Mouse (Mus musculus) c-Kit-negative CD71-positive TER-119-positive erythroid progenitor cells, embryonic 14.5 days (primary cell): Measurements from ENCODE around the gene Map3k12.

Experiments
- DNase-seq: peaks from one replicate; pipeline ENCODE4 v3.0.0-alpha.2; 2013; ENCODE audit warnings: low read depth, low spot score

Map3k12 gene

GRCm38 (mm10) chr15:102516728-102517404, at the start of gene Map3k12:
Gene Map3k12, minus strand, starts transcription at chr15:102517064.
- peak; percentile 49 for DNase-seq

- DNase-seq = no peak
These were observed 46.8 kb upstream of the Map3k12 start for GRCm38 (mm10) chr15:102563681-102564080.

DNA sequence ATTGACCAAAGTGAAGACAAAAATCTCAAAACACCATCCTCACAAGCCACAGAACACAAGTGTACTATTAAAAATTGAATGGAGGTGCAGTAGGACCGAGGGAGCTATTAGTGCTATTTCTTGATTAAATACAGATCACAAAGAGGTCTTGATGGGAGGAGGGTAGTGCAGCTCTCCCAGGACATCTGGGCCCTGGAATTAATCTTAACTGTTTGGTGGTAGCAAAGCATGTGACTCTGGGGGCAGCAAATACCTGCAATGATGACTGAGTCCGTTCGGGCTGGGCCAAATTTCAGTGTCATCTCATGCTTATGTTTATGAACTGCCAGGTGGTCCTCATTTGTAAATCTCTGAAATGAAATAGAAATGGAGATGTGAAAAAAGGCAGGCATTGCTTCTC, 46.2 kb upstream of the Map3k12 start:
- DNase-seq = no peak

GRCm38 (mm10) chr15:102562491-102562890, 45.6 kb upstream of the Map3k12 start:
- no peak for DNase-seq

GRCm38 (mm10) chr15:102557580-102557979, 40.7 kb upstream of the Map3k12 start:
- no peak for DNase-seq

- no peak for DNase-seq
These were observed 38.7 kb upstream of the Map3k12 start for GRCm38 (mm10) chr15:102555581-102555980.

DNA sequence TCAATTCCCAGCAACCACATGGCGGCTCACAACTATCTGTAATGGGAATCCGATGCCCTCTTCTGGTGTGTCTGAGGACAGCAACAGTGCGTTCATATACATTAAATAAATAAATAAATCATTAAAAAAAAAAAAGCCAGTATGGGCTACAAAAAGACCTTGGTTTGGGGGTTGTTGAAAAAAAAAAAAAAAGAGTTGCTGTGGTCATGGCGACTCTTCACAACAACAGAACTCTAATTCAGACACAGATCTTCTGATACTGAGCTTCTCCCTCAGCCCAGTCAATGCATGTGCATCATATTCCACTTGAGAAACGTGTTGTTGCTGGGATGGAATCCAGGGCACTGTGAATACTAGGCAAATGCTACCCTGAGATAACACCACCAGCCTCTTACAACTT, 35.7 kb upstream of the Map3k12 start:
- no peak for DNase-seq

GRCm38 (mm10) chr15:102547478-102547877, 30.6 kb upstream of the Map3k12 start:
- DNase-seq = no peak

DNA sequence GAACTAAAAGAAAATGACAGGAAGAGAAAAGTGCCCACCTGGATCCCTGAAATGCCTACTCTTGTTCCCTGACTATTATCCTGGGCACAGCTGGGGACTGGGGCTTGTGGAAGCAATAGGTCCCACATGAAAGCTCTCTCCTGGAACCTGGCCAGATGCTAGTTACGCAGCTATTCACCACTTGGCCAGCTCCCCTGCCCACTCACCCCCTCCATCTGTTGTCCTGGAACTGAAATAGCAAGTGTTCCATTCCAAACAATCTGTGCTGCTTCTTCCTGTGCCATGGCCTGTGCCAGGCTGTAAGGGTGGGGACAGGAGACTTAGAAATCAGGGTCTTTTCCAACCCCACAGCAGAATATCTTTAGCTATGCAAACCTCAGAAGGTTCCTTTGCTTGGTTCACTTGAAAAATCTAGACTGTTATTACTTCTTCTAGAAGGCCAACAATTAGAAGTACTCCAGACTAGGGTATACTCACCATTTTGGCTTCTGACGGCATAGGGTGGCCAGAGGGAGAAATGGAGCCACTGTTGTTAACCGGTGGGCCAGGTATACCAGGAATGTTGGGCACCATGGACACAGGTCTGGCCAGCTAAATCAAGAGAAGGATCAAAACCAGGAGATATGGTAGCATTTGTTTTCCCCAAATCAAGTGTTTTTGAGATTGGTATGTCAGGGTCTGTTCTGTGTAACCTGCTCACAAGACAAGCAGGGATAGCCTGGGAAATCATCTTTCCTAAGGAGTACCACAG, 30.0 kb upstream of the Map3k12 start:
- DNase-seq = no peak

DNA sequence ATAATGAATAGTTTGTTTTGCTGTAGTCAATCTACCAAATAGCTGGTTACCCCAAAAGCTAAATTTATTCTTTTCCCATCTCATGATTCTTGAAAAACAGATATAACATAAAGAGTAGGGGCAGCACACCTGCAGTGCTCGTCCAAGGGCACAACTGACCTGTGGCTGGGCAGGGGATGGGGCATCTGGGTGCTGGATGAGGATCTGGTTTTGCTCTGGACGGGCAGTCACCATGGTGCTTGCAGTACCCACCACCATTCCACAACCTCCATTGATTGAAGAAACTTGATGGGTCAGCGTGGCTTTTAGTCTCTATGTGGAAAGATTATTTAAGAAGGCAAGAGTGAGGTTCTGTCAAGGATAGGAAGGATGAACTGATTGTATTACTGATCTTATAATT, 29.4 kb upstream of the Map3k12 start:
- no peak for DNase-seq

DNA sequence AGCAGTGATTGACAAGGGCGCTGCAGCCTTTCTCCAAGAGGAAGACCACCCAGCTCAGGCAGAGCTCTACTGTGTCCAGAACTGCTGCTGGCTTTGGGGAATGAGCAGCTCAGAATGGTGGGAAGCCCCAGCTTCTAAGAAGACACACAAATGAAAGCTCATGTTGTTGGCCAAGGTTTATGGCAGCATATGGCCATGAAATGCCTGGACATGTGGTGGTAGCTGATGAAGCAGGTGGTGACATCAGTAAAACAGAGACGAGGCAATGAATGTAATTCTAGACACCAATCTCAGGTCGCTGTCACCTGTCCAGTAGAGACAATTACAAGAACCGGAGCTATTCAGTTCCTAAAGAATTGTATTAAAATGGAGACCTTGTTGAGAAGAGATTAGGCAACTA, 27.9 kb upstream of the Map3k12 start:
- DNase-seq = no peak

DNA sequence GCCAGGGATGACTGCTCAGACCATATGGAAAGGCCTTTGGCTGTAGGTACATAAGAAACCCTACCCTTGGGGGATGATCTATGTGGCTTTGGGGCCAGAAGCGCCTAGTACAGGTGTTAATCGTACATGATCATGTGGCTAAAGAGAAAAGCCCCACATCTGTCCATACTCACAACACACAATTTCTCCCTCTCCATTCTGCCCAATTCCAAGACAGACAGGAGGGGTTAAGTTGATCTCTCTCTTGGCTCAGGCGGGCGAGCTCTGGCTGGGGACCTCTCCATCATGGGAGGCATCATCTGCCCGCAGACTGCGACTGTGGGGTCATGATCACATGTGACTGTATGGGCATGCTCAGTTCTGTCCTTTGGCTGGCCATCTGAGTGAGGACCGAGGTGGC, 17.1 kb upstream of the Map3k12 start:
- no peak for DNase-seq

- no peak for DNase-seq
These were observed 15.4 kb upstream of the Map3k12 start for GRCm38 (mm10) chr15:102532106-102532900.

DNA sequence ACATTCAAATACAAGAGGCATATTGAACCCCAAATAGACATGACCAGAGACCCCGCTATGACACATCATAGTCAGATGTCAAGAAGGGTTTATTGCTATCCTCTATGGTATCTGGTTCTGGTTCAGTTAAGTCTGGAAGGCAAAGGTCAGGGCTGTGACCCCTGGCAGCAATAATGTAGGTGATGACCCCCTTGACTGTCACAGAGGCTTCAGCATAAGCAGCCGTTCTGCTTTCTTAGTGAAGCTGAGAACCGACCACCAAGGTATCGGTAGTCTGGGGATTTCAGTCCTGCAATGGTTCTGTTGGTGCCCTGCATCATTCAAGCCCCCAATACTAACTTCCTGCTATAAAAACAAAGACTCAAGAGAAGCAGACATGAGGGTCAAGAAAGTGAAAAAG, 14.7 kb upstream of the Map3k12 start:
- DNase-seq = no peak

DNA sequence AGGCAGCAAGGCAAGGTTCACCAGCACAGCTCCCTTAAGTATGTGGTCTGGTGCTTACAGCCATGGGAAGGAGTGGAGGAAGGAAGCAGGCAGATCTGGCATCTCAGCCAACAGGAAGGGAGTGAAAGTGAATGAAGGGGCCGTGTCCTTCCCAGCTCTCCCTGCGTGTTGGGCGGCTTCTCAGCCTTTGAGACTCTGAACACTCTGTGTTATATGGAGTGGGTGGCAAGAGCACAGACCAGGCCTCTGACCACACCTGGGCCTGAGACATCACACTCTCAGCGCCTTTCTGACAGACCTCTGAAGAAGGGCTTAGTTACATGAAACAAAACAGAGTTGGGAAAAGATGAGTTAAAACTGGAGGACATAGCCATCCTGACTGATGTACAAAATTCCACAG, 13.7 kb upstream of the Map3k12 start:
- no peak for DNase-seq

DNA sequence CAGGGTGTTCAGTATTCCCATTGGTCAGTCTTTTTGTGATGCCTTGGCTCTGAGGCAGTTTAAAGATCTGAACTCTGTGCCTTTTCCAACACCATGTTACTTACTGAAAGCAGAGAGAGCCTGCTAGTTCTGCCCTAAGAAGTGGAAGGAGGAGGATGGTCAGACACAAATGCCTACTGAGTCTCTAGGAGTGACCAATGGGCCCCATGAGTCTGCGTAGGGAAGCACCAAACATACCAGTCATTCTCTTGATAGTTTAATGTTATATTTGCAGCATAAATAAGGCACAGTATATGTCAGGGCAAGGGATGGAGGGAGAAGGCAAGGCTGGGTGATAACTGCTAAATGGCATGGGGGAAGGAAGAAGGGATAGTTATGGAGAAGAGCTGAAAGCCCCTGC, 11.5 kb upstream of the Map3k12 start:
- DNase-seq = no peak

DNA sequence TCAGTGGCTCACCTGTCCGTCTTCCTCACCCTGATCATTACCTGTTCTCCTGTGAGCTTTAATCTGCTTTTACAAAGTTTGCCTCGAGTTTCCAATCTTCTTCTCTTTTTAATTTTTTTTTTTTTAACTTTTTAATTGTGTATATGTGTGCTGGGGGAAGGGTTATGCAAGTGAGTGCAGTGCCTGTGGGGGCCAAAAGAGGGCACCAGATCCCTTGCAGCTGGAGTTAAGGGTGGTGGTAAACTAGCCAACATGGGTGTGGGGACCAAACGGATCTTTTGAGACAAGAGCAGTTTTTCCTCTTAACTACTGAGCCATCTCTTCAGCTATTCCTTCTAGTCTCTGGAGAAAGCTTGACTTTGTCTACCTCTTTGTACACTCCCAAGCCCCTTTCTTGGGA, 11.1 kb upstream of the Map3k12 start:
- no peak for DNase-seq

GRCm38 (mm10) chr15:102526111-102527002, 9.5 kb upstream of the Map3k12 start:
- DNase-seq = no peak

DNA sequence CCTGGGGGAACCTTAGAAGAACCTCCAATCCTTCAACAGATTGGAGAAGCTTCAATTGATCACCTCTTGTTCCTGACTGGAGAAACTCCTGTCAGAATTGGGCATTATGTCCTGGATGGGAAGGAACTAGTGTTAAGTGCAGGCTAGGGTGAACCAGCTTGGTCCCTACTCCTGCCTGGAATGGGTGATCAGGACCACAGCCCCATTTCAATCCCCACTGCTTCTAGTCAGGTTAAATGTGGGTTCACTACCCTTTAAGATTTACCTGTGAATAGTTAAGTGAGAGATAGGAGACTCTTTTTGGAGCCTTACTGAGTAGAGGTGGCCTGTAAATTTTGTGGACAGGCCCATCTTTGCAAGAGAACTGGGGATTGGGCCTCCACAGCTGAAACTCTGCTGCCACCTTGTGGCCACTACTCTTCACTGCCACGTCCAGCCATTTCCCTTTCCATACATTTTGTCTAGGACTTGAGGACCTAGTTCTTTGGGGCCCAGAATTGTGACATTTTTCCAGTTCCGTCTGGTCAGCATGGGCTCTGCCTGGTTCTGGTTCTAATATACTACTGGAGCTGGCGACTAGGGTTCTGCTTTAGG, 8.1 kb upstream of the Map3k12 start, which contains the start of gene Npff:
Gene Npff (minus strand): TSS at position 51 of the 594 bp plus-strand sequence.
- DNase-seq = peak; percentile 67

DNA sequence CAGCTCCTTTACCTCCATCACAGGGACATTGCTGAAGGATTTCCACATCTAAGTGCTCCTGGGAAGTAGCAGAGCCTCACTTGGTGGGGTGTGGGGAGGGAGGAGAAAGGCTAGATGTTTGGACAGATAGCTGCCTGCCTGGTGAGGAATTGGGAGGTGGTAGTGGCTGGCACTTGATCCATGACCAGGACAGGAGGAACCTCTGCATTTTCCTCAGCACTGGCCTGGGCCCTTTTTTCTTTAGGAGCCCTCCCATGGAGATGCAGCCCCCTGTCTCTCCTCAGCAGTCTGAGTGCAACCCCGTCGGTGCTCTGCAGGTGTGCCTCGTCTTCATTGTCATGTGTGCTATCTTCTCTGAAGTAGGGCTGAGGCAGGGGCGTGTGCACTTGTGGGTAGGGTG, 4.6 kb upstream of the Map3k12 start:
- DNase-seq = no peak

DNA sequence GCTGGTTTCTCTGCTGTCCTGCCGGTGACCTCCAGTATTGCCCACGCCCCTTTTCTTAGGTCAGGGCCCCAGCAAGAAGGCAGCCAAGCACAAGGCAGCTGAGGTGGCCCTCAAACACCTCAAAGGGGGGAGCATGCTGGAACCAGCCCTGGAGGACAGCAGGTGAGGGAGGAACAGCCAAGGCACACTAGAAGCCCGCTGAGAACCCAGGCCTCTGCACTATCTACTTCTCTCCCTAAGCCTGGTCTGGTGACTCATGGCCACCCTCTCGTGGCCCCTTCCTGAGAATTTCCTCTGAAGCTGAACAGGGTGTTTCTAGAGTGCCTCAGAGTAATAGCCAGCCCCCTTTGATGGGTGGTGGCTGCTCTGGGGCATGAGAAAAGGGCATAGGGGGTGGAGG, 3.6 kb upstream of the Map3k12 start:
- DNase-seq = no peak
